Mouse (Mus musculus) liver, postnatal 0 days (tissue): ENCODE measurements around the gene Tmc4.
"Not testable (repeated sequence)": the region's sequence is repeated elsewhere in the genome, so short reads cannot be mapped to it uniquely, and the experiment has no call there.

Source experiments
- CTCF ChIP-seq: sonication (generic); IDR thresholded peaks from 2 replicates; pipeline ENCODE4 v1.5.1; 2016; ENCODE audit warnings: antibody characterized with exemption, low read depth
- EP300 ChIP-seq: IDR thresholded peaks from 2 replicates; pipeline ENCODE4 v1.6.1; 2016; ENCODE audit warnings: antibody characterized with exemption, low read depth, mild to moderate bottlenecking

- TF ChIP-seq EP300, CTCF: not testable (repeated sequence)
Measured at GRCm38 (mm10) chr7:3708447-3708980, 31.2 kb upstream of the Tmc4 start.
